Mouse (Mus musculus) cortical plate, adult 2 months (tissue): ENCODE data around the gene Rimklb. TPM values are rescaled to one million over a fixed set of nuclear protein-coding genes. Genes with fewer than 3 reads are reported as not detected.

ENCODE experiments used
- H3K27ac ChIP-seq: fragments of 200-500 bp; 2 replicates; pipeline ENCODE4 v1.5.1; 2012; ENCODE audit warnings: low read length, control low read depth, inconsistent platforms; ENCODE audit not compliant: insufficient read depth
- H3K4me1 ChIP-seq: fragments of 200-500 bp; 2 replicates; pipeline ENCODE4 v1.6.1; 2011; ENCODE audit warnings: low read length; ENCODE audit not compliant: control insufficient read depth, insufficient read depth
- H3K4me3 ChIP-seq: fragments of 200-500 bp; 2 replicates; pipeline ENCODE4 v1.5.1; 2011; ENCODE audit warnings: mild to moderate bottlenecking, low read length, control low read depth; ENCODE audit not compliant: insufficient read depth
- CTCF ChIP-seq: fragments of 200-500 bp; IDR thresholded peaks from 2 replicates; pipeline ENCODE4 v1.5.1; 2011; ENCODE audit warnings: mild to moderate bottlenecking, control low read depth, low read length; ENCODE audit not compliant: insufficient read depth; ENCODE audit errors: extremely low read depth
- POLR2A ChIP-seq: fragments of 200-500 bp; IDR thresholded peaks from 2 replicates; pipeline ENCODE4 v1.6.1; 2011; ENCODE audit warnings: mild to moderate bottlenecking, low read length, control low read depth; ENCODE audit not compliant: insufficient read depth; ENCODE audit errors: extremely low read depth
- polyA plus RNA-seq: library from polyadenylated mRNA; depleted of rRNA; stranded (reverse); fragments of >200 nt; gene quantifications from 2 replicates; pipeline ENCODE4 v1.2.3, GENCODE M21; 2012; rRNA removed

The Rimklb gene
- polyA plus RNA-seq, 1 experiment: 41.6 TPM

- Histone ChIP-seq H3K4me3 (no peak overlapping the region), H3K27ac (no peak overlapping the region), H3K4me1 (no peaks in the 10 kb centered on the region)
- no peak for TF ChIP-seq POLR2A
- TF ChIP-seq CTCF: no peak
Observed at GRCm38 (mm10) chr6:122427456-122427855, 71.1 kb downstream of the Rimklb start.

- no peak overlapping the region for H3K27ac ChIP-seq
- TF ChIP-seq CTCF (no peak), POLR2A (no peak)
- H3K4me1 ChIP-seq: no peaks in the 10 kb centered on the region
- no peak overlapping the region for H3K4me3 ChIP-seq
Observed at GRCm38 (mm10) chr6:122417015-122417414, 81.5 kb downstream of the Rimklb start.

- H3K27ac ChIP-seq: no peak overlapping the region
- no peak for TF ChIP-seq CTCF
- TF ChIP-seq POLR2A: no peak
- no peak overlapping the region for H3K4me3 ChIP-seq
- H3K4me1 ChIP-seq: no peaks in the 10 kb centered on the region
Observed at GRCm38 (mm10) chr6:122416347-122416746, 82.2 kb downstream of the Rimklb start.

GRCm38 (mm10) chr6:122411281-122411680 lies 87.3 kb downstream of the Rimklb start:
- Histone ChIP-seq H3K4me1 (no peaks in the 10 kb centered on the region), H3K4me3 (no peak overlapping the region), H3K27ac (no peak overlapping the region)
- TF ChIP-seq POLR2A (no peak), CTCF (no peak)

- TF ChIP-seq CTCF: peak; percentile 59; the same call in 1 of the 2 replicates
- TF ChIP-seq POLR2A: no peak
- no peak overlapping the region for H3K4me3 ChIP-seq
- H3K27ac ChIP-seq: no peak overlapping the region
- no peaks in the 10 kb centered on the region for H3K4me1 ChIP-seq
Observed at GRCm38 (mm10) chr6:122402240-122402639, 96.3 kb downstream of the Rimklb start.

GRCm38 (mm10) chr6:122400263-122400662 lies 98.3 kb downstream of the Rimklb start:
- Histone ChIP-seq H3K4me3 (no peak overlapping the region), H3K27ac (no peak overlapping the region), H3K4me1 (no peaks in the 10 kb centered on the region)
- TF ChIP-seq POLR2A (no peak), CTCF (no peak)

Other genes with a start within 250 kb of the Rimklb start
- 0.17 and 0.34 TPM in 2 replicates for gene Klrg1, start 215.9 kb downstream of the Rimklb start, polyA plus RNA-seq
- gene M6pr, start 190.0 kb downstream of the Rimklb start, polyA plus RNA-seq: 73.4 and 78.5 TPM in 2 replicates
- 44.7 and 48.8 TPM in 2 replicates for gene Phc1, start 158.2 kb downstream of the Rimklb start, polyA plus RNA-seq
- 0.83 and 0.92 TPM in 2 replicates for gene Mfap5, start 7.1 kb upstream of the Rimklb start, polyA plus RNA-seq
- not detected in 2 replicates for gene Aicda, start 55.0 kb upstream of the Rimklb start, polyA plus RNA-seq
- 3.1 and 4.5 TPM in 2 replicates for gene Apobec1, start 103.7 kb upstream of the Rimklb start, polyA plus RNA-seq
- gene Gdf3, start 111.3 kb upstream of the Rimklb start, polyA plus RNA-seq: not detected in 2 replicates
- gene Dppa3, start 127.6 kb upstream of the Rimklb start, polyA plus RNA-seq: not detected in 2 replicates
- 0.10 TPM in 1 of 2 replicates, not detected in the other for gene Nanog, start 208.7 kb upstream of the Rimklb start, polyA plus RNA-seq